Mouse (Mus musculus): ENCODE measurements around the gene Hist1h2bb.

Gene Hist1h2bb

GRCm38 (mm10) chr13:23749563-23750121 lies 3.1 kb downstream of the Hist1h2bb start:
- no peak for DNase-seq (ENCODE audit: low spot score in 2 of 2)

- peak; percentile 47 to 51 for DNase-seq (ENCODE audit: low spot score in 2 of 2)
These were observed 4.4 kb downstream of the Hist1h2bb start, which contains the start of gene Hist1h2ab for GRCm38 (mm10) chr13:23750839-23751477. Gene Hist1h2ab, plus strand, starts transcription at chr13:23751126.

- DNase-seq (ENCODE audit: low spot score in 2 of 2), result peak in 1 of 2 experiments; percentile 5
These were observed 5.0 kb downstream of the Hist1h2bb start for GRCm38 (mm10) chr13:23751478-23751956.

- DNase-seq (ENCODE audit: low spot score in 2 of 2), result peak; percentile 91 to 97
These were observed 5.7 kb downstream of the Hist1h2bb start, which contains the start of gene Hist1h3b for GRCm38 (mm10) chr13:23752067-23752741. Gene Hist1h3b, plus strand, starts transcription at chr13:23752267.

GRCm38 (mm10) chr13:23752742-23753172 lies 6.2 kb downstream of the Hist1h2bb start:
- no peak for DNase-seq (ENCODE audit: low spot score in 2 of 2)

GRCm38 (mm10) chr13:23753314-23754078 lies 7.0 kb downstream of the Hist1h2bb start:
- DNase-seq (ENCODE audit: low spot score in 2 of 2), result no peak

GRCm38 (mm10) chr13:23755000-23755399 lies 8.5 kb downstream of the Hist1h2bb start:
- no peak for DNase-seq (ENCODE audit: low spot score in 2 of 2)

- DNase-seq (ENCODE audit: low spot score in 2 of 2), result peak; percentile 84 to 97
These were observed 10.3 kb downstream of the Hist1h2bb start, which contains the start of gene Hist1h4b for GRCm38 (mm10) chr13:23756790-23757189. Gene Hist1h4b, plus strand, starts transcription at chr13:23757013.

GRCm38 (mm10) chr13:23757211-23757773 lies 10.8 kb downstream of the Hist1h2bb start:
- no peak for DNase-seq (ENCODE audit: low spot score in 2 of 2)

- DNase-seq (ENCODE audit: low spot score in 2 of 2), result no peak
These were observed 11.4 kb downstream of the Hist1h2bb start for GRCm38 (mm10) chr13:23757921-23758320.

GRCm38 (mm10) chr13:23759251-23759771 lies 12.8 kb downstream of the Hist1h2bb start:
- DNase-seq (ENCODE audit: low spot score in 2 of 2), result no peak

GRCm38 (mm10) chr13:23759916-23760239 lies 13.3 kb downstream of the Hist1h2bb start:
- no peak for DNase-seq (ENCODE audit: low spot score in 2 of 2)

GRCm38 (mm10) chr13:23760240-23760971 lies 13.9 kb downstream of the Hist1h2bb start:
- DNase-seq (ENCODE audit: low spot score in 2 of 2), result no peak

GRCm38 (mm10) chr13:23760972-23761864 lies 14.7 kb downstream of the Hist1h2bb start, which contains the start of gene Hist1h4a:
Gene Hist1h4a, minus strand, starts transcription at chr13:23761230.
- peak; percentile 99 for DNase-seq (ENCODE audit: low spot score in 2 of 2)

GRCm38 (mm10) chr13:23761871-23762821 lies 15.6 kb downstream of the Hist1h2bb start, which contains the start of gene Hist1h3a:
Gene Hist1h3a, minus strand, starts transcription at chr13:23762386.
- peak; percentile 58 to 83 for DNase-seq (ENCODE audit: low spot score in 2 of 2)

- no peak for DNase-seq (ENCODE audit: low spot score in 2 of 2)
These were observed 16.7 kb downstream of the Hist1h2bb start for GRCm38 (mm10) chr13:23763242-23763585.

GRCm38 (mm10) chr13:23763586-23764323 lies 17.2 kb downstream of the Hist1h2bb start, which contains the start of gene Hist1h1a:
Gene Hist1h1a, plus strand, starts transcription at chr13:23763666.
- DNase-seq (ENCODE audit: low spot score in 2 of 2), result peak; percentile 81 to 90
